Mouse (Mus musculus): ENCODE measurements around the gene Sap30bp.
A peak's percentile ranks its signal among the peaks of the same experiment; 100 is the strongest.

Sap30bp gene

GRCm38 (mm10) chr11:115955195-115955858 lies 22.2 kb downstream of the Sap30bp start:
- DNase-seq (ENCODE audit: extremely low spot score, low spot score) = no peak

GRCm38 (mm10) chr11:115956453-115956852 lies 23.4 kb downstream of the Sap30bp start:
- peak; percentile 40 for DNase-seq (ENCODE audit: extremely low spot score, low spot score)

DNA sequence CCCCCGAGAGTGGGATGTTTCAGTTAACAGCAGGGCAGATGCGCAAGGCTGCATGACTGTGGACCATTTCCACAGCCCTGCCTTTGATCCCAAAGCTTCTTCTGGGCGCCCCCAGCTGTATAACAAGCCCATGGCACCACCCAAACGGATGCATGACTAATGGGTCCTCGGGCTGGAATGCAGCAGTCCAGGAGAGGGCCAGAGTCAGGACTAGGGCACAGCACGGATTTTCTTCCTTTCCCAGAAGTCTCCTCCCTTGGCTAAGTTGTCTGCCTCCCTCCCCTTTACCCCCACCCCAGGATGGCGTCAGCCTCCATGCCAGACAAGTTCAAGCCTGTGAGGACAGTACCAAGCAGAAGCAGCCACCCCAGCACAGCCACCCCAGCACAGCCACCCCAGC lies 24.9 kb downstream of the Sap30bp start:
- no peak for DNase-seq (ENCODE audit: extremely low spot score, low spot score)

DNA sequence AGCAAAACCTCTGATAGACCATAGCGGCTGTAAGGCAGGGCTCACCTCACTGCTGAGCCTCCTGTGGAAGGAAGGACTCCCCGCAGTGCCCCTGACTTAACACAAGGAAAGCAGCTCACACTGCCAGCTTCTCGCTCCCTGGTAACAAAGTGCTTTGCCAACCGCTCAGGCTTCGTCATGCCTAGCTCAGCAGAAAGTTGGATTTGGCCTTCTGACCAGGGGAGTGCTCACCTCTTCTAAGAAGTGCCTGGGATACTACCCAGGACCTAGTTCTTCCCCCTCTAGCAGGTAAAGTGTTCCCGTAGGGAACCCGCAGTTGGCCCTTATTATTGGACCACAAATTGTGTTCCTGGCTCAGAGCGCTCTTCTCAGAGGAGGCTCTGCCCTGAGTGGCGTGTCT lies 25.9 kb downstream of the Sap30bp start:
- DNase-seq (ENCODE audit: extremely low spot score, low spot score) = no peak

GRCm38 (mm10) chr11:115962651-115963412 lies 29.8 kb downstream of the Sap30bp start:
- DNase-seq (ENCODE audit: extremely low spot score, low spot score) = no peak

DNA sequence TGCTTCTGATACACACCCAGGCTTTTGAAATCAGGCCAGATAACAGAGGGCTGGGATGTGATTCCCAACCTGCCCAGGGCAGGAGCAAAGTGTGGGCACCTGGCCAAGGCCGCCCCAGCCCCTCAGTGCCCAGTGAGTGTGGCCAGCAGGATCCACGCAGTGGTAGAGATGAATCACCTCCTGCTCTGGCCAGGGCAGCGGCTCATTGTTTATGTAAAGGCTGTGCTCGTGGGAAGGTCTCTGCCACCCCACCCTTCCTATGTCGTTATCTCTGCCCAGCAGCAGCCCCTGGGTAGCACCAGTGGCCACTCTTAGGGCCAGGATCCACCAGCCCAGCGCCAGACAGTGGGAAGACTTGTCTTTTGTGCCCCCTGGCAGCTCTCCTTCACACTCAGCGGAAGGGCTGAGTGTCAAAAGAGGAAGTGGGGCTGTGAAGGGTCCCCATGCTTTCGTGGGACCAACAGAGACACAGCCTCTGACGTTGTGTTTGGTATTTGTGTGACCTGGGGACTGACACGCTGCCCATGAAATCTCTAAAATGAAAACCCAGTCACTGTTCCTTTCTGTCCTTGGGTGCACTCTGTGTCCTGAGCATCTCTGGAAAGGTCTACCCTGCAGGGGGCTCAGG lies 32.0 kb downstream of the Sap30bp start:
- DNase-seq (ENCODE audit: extremely low spot score, low spot score) = no peak

GRCm38 (mm10) chr11:115968731-115969405 lies 35.8 kb downstream of the Sap30bp start:
- DNase-seq (ENCODE audit: extremely low spot score, low spot score) = no peak

- no peak for DNase-seq (ENCODE audit: extremely low spot score, low spot score)
Observed at GRCm38 (mm10) chr11:115970006-115970673, 37.1 kb downstream of the Sap30bp start.

GRCm38 (mm10) chr11:115971016-115971415 lies 37.9 kb downstream of the Sap30bp start:
- DNase-seq (ENCODE audit: extremely low spot score, low spot score) = no peak

DNA sequence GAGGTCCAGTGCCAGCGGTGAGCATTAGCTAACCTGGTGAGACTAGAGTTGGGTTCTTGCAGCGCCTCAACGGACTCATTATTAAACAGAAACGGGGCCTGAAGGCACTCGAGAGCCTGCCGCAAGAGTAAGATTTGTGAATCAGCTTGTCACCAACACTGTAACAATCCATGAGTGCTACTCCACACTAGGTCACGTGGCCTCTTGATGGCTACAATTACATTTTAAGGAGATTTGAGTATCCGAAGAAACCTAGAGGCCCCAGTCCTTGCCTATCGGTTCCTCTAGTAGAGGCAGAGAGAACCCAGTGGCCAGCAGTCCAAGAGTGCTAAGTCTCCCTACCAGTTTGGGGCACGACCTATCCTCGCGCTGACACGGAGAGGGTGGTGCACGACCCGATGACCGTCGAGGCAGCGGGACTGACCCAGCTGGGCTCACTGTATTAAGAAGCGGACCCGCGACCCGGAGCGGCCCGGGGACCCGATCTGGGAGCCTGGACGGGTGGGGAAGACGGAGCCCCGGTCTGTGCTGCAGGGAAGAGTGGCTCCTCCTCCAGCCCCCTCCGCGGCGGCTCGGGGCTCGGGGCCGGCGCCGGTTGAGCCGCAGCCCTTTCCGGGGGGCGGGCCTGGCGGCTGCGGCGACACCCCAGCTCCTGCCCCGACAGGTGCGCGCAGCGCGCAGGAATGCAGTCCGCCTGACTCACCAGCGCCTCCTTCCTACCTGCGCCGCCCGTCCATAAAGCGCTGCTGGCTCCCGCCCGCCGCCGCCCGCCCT lies 41.4 kb downstream of the Sap30bp start, which contains the start of gene Itgb4:
Gene Itgb4 (plus strand): TSS at position 401 of the 774 bp plus-strand sequence.
- DNase-seq (ENCODE audit: extremely low spot score, low spot score) = peak; percentile 19

DNA sequence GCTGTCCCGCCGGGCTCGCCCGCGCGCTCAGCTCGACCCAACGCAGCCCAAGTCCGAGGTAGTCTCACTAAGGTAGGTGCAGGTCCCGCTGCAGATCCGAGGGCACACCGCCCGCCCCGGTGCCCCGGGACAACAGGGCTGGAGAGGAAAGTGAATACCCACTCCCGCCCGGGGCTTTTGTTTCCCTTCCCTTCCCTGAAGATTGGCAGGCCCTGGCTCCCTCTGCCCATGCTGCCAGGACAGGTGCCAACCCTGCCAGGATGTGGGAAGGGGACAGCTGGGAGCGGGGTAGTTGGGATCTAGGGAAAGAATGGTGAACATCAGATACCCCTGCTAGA lies 42.0 kb downstream of the Sap30bp start:
- DNase-seq (ENCODE audit: extremely low spot score, low spot score) = peak; percentile 19

- DNase-seq (ENCODE audit: extremely low spot score, low spot score) = no peak
Observed at GRCm38 (mm10) chr11:115975544-115975943, 42.5 kb downstream of the Sap30bp start.

- no peak for DNase-seq (ENCODE audit: extremely low spot score, low spot score)
Observed at GRCm38 (mm10) chr11:115982472-115982871, 49.4 kb downstream of the Sap30bp start.

DNA sequence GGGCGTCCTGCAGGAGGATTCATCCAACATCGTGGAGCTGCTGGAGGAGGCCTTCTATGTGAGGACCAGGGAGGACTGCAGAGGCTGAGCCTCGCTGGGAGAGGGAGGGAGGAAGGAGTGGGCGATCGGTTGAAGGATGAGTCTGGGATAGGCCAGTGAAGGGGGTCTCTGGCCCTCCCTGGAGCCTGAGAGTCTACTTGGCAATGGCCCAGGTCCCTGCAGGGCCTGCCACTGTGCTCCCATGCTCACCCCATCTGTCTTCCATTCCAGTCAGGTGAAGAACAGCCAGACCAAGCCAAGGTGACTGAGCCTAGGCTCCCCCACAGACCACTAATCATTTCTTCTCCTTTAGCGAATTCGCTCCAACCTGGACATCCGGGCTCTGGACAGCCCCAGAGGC lies 50.2 kb downstream of the Sap30bp start:
- DNase-seq (ENCODE audit: extremely low spot score, low spot score) = no peak

GRCm38 (mm10) chr11:115989686-115990085 lies 56.6 kb downstream of the Sap30bp start:
- no peak for DNase-seq (ENCODE audit: extremely low spot score, low spot score)

GRCm38 (mm10) chr11:115992098-115992497 lies 59.0 kb downstream of the Sap30bp start:
- no peak for DNase-seq (ENCODE audit: extremely low spot score, low spot score)

- no peak for DNase-seq (ENCODE audit: extremely low spot score, low spot score)
Observed at GRCm38 (mm10) chr11:115995256-115995655, 62.2 kb downstream of the Sap30bp start.

- DNase-seq (ENCODE audit: extremely low spot score, low spot score) = no peak
Observed at GRCm38 (mm10) chr11:115997047-115997446, 64.0 kb downstream of the Sap30bp start.

DNA sequence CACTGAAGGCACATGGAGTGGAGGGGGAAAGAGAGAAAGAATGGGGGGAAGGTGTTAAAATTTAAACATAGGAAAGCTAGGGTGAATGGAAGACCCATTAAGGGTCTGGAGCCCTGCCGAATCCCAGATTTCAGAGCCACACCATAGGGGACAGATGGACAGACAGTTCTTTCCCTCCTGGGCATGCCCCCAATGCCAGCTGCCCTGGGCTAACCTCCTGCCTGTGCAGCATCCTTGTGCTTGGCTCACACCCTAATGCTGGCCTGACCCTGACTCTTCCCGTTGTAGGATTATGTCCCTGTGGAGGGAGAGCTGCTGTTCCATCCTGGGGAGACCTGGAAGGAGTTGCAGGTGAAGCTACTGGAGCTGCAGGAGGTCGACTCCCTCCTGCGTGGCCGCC lies 64.6 kb downstream of the Sap30bp start:
- DNase-seq (ENCODE audit: extremely low spot score, low spot score) = no peak

DNA sequence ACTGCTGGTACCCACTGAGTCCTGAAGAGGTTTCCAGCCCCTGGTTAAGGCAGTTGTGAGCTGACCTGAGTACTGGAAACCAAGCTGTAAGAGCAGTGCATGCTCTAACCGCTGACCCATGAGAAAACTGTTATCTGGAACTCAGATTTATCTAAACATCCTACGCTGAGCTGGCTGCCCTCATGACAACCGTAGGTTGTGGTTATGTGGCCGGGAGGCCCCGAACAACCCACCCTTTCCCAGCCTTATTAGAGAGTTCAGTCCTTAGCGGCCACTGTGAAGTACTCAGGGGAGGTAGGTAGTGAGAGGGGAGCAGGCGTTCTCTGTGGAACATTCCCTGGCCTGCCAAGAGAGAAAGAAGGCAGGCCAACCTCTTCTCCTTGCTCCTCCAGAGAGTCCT lies 65.9 kb downstream of the Sap30bp start:
- DNase-seq (ENCODE audit: extremely low spot score, low spot score) = no peak

All from neural tube, embryonic 10.5 days (tissue).